Mouse (Mus musculus) heart, embryonic 13.5 days (tissue): ENCODE measurements around the gene Mroh2a. TPM values are rescaled to one million over a fixed set of nuclear protein-coding genes. Genes with fewer than 3 reads are reported as not detected.

ENCODE experiments used
- ATAC-seq: fragments of 200-750 bp; cut with Nextera tagmentation; 2 replicates; pipeline ENCODE4 v1.8.0; 2017; ENCODE audit warnings: moderate TSS enrichment; ENCODE audit not compliant: insufficient number of reproducible peaks, low FRiP score, low TSS enrichment; ENCODE audit errors: extremely low read depth
- H3K27ac ChIP-seq: fragments of 300-500 bp; sonication (generic); replicated peaks from 2 replicates; pipeline ENCODE4 v1.5.1; 2015; ENCODE audit warnings: moderate library complexity, mild to moderate bottlenecking, inconsistent platforms
- H3K27me3 ChIP-seq: fragments of 300-500 bp; sonication (generic); replicated peaks from 2 replicates; pipeline ENCODE4 v1.6.1; 2015; ENCODE audit warnings: mild to moderate bottlenecking, inconsistent platforms
- H3K36me3 ChIP-seq: fragments of 300-500 bp; sonication (generic); 2 replicates; pipeline ENCODE4 v1.6.1; 2015; ENCODE audit warnings: mild to moderate bottlenecking, inconsistent platforms
- H3K4me1 ChIP-seq: fragments of 300-500 bp; sonication (generic); 2 replicates; pipeline ENCODE4 v1.6.1; 2015; ENCODE audit warnings: inconsistent platforms
- H3K4me2 ChIP-seq: fragments of 300-500 bp; sonication (generic); 2 replicates; pipeline ENCODE4 v1.6.1; 2015; ENCODE audit warnings: inconsistent platforms, mild to moderate bottlenecking, moderate library complexity
- H3K4me3 ChIP-seq: fragments of 300-500 bp; sonication (generic); 2 replicates; pipeline ENCODE4 v1.5.1; 2015; ENCODE audit warnings: moderate library complexity, mild to moderate bottlenecking, inconsistent platforms
- H3K9ac ChIP-seq: fragments of 300-500 bp; sonication (generic); 2 replicates; pipeline ENCODE4 v1.6.1; 2015; ENCODE audit warnings: inconsistent platforms, mild to moderate bottlenecking, moderate library complexity
- H3K9me3 ChIP-seq: fragments of 300-500 bp; sonication (generic); 2 replicates; pipeline ENCODE4 v1.6.1; 2016; ENCODE audit warnings: inconsistent platforms
- whole genome bisulfite sequencing: fragments of 180-500 bp; shearing (Covaris S2); methylation state at CpG from one replicate; pipeline ENCODE4 v1.1.7; 2015; ENCODE audit warnings: mixed read lengths; 5-methylcytosine and 5-hydroxymethylcytosine counted together
- polyA plus RNA-seq: library from polyadenylated mRNA; unstranded; fragments of >200 nt; fragmentation: Nextera tagmentation; extraction: Ambion mirVana; gene quantifications from 2 replicates; pipeline ENCODE4 v1.2.1, GENCODE M21; 2015

The Mroh2a gene
- polyA plus RNA-seq, 1 experiment from 2014 or later, result 0.33 TPM

GRCm38 (mm10) chr1:88274371-88275077, 47.7 kb downstream of the Mroh2a start:
- Histone ChIP-seq H3K4me2 (no peak overlapping the region), H3K27ac (no peak overlapping the region), H3K36me3 (peaks cover 56% of the 10 kb centered on the region), H3K9ac (peak overlapping the region; percentile 82), H3K9me3 (no peaks in the 10 kb centered on the region), H3K4me3 (no peak overlapping the region), H3K4me1 (peaks cover 34% of the 10 kb centered on the region), H3K27me3 (no peaks in the 10 kb centered on the region)
- no peak for ATAC-seq
- 69% methylated on average over 11 of the region's 11 CpGs for WGBS

- H3K27me3 ChIP-seq, result no peaks in the 10 kb centered on the region
- no peaks in the 10 kb centered on the region for H3K9me3 ChIP-seq
- peak overlapping the region; percentile 65 for H3K4me2 ChIP-seq
- no peak overlapping the region for H3K27ac ChIP-seq
- peak overlapping the region; percentile 55; the same call in 1 of the 2 replicates for H3K4me3 ChIP-seq
- WGBS, result 67% methylated on average over 13 of the region's 13 CpGs
- ATAC-seq, result no peak
- H3K9ac ChIP-seq, result peak overlapping the region; percentile 82
- peaks cover 34% of the 10 kb centered on the region for H3K4me1 ChIP-seq
- peaks cover 49% of the 10 kb centered on the region for H3K36me3 ChIP-seq
Measured at GRCm38 (mm10) chr1:88275078-88275680, 48.4 kb downstream of the Mroh2a start.

- no peak overlapping the region for H3K27ac ChIP-seq
- H3K9me3 ChIP-seq, result no peaks in the 10 kb centered on the region
- WGBS, result 62% methylated on average over 13 of the region's 13 CpGs
- peak overlapping the region; percentile 55 for H3K4me3 ChIP-seq
- H3K36me3 ChIP-seq, result peaks cover 49% of the 10 kb centered on the region
- peak overlapping the region; percentile 82 for H3K9ac ChIP-seq
- H3K4me2 ChIP-seq, result peak overlapping the region; percentile 65
- H3K27me3 ChIP-seq, result no peaks in the 10 kb centered on the region
- peaks cover 34% of the 10 kb centered on the region for H3K4me1 ChIP-seq
- no peak for ATAC-seq
Measured at GRCm38 (mm10) chr1:88275698-88276523, 49.1 kb downstream of the Mroh2a start.

GRCm38 (mm10) chr1:88276524-88277097, 49.8 kb downstream of the Mroh2a start:
- H3K9me3 ChIP-seq, result no peaks in the 10 kb centered on the region
- 23% methylated on average over 10 of the region's 10 CpGs for WGBS
- peak overlapping the region; percentile 65 for H3K4me2 ChIP-seq
- peaks cover 34% of the 10 kb centered on the region for H3K4me1 ChIP-seq
- peak overlapping the region; percentile 84 for H3K27ac ChIP-seq
- H3K9ac ChIP-seq, result peak overlapping the region; percentile 82
- no peaks in the 10 kb centered on the region for H3K27me3 ChIP-seq
- H3K36me3 ChIP-seq, result peaks cover 43% of the 10 kb centered on the region
- peak overlapping the region; percentile 55 for H3K4me3 ChIP-seq
- ATAC-seq, result no peak

GRCm38 (mm10) chr1:88277098-88277817, 50.5 kb downstream of the Mroh2a start, which contains the start of the genes Hjurp and Trpm8:
Gene Hjurp (minus strand): TSS chr1:88277633.
Gene Trpm8 (plus strand): TSS chr1:88277661.
- H3K9ac ChIP-seq, result peak within 1 kb of the TSS; percentile 82
- H3K4me2 ChIP-seq, result peak within 1 kb of the TSS; percentile 65
- H3K27ac ChIP-seq, result peak within 1 kb of the TSS; percentile 84
- H3K4me3 ChIP-seq, result peak within 1 kb of the TSS; percentile 55
- WGBS, result 1% methylated on average over 50 of the region's 50 CpGs
- no peaks in the 10 kb centered on the region for H3K27me3 ChIP-seq
- peak; percentile 90 for ATAC-seq
- H3K9me3 ChIP-seq, result no peaks in the 10 kb centered on the region
- H3K36me3 ChIP-seq, result peaks cover 37% of the 10 kb centered on the region
- H3K4me1 ChIP-seq, result peaks cover 34% of the 10 kb centered on the region

GRCm38 (mm10) chr1:88277818-88278511, 51.2 kb downstream of the Mroh2a start:
- H3K4me1 ChIP-seq, result peaks cover 34% of the 10 kb centered on the region
- peak overlapping the region; percentile 82 for H3K9ac ChIP-seq
- peak overlapping the region; percentile 55 for H3K4me3 ChIP-seq
- WGBS, result 65% methylated on average over 18 of the region's 18 CpGs
- peak overlapping the region; percentile 84; the same call in 1 of the 2 replicates for H3K27ac ChIP-seq
- no peaks in the 10 kb centered on the region for H3K27me3 ChIP-seq
- ATAC-seq, result no peak
- 0 out of 2 replicates have a peak, but pooled peaks cover 6% of the 10 kb centered on the region for H3K9me3 ChIP-seq
- H3K36me3 ChIP-seq, result peaks cover 30% of the 10 kb centered on the region
- H3K4me2 ChIP-seq, result peak overlapping the region; percentile 65

- H3K27ac ChIP-seq, result no peak overlapping the region
- H3K36me3 ChIP-seq, result peaks cover 16% of the 10 kb centered on the region
- H3K27me3 ChIP-seq, result no peaks in the 10 kb centered on the region
- no peak overlapping the region for H3K4me3 ChIP-seq
- no peak overlapping the region for H3K9ac ChIP-seq
- H3K4me2 ChIP-seq, result no peak overlapping the region
- H3K4me1 ChIP-seq, result peaks cover 32% of the 10 kb centered on the region
- WGBS, result 52% methylated on average over 9 of the region's 9 CpGs
- no peak for ATAC-seq
- H3K9me3 ChIP-seq, result peaks cover 18% of the 10 kb centered on the region
Measured at GRCm38 (mm10) chr1:88279111-88280005, 52.6 kb downstream of the Mroh2a start.

- H3K27me3 ChIP-seq, result no peaks in the 10 kb centered on the region
- 68% methylated on average over 15 of the region's 15 CpGs for WGBS
- peaks cover 8% of the 10 kb centered on the region for H3K36me3 ChIP-seq
- H3K4me3 ChIP-seq, result no peak overlapping the region
- H3K9ac ChIP-seq, result no peak overlapping the region
- H3K4me2 ChIP-seq, result no peak overlapping the region
- H3K27ac ChIP-seq, result no peak overlapping the region
- ATAC-seq, result no peak
- H3K9me3 ChIP-seq, result peaks cover 26% of the 10 kb centered on the region
- H3K4me1 ChIP-seq, result peaks cover 24% of the 10 kb centered on the region
Measured at GRCm38 (mm10) chr1:88280006-88280690, 53.4 kb downstream of the Mroh2a start.

- H3K4me2 ChIP-seq, result no peak overlapping the region
- H3K27ac ChIP-seq, result no peak overlapping the region
- H3K9ac ChIP-seq, result no peak overlapping the region
- H3K4me1 ChIP-seq, result 0 out of 2 replicates have a peak, but pooled peaks cover 6% of the 10 kb centered on the region
- no peaks in the 10 kb centered on the region for H3K27me3 ChIP-seq
- no peak for ATAC-seq
- peaks cover 44% of the 10 kb centered on the region for H3K9me3 ChIP-seq
- WGBS, result 50% methylated on average over 3 of the region's 3 CpGs
- no peaks in the 10 kb centered on the region for H3K36me3 ChIP-seq
- no peak overlapping the region for H3K4me3 ChIP-seq
Measured at GRCm38 (mm10) chr1:88282301-88282700, 55.5 kb downstream of the Mroh2a start.
